Mouse (Mus musculus) hindbrain, postnatal 0 days (tissue): ENCODE measurements around the gene Trem2. TPM values are rescaled to one million over a fixed set of nuclear protein-coding genes. Genes with fewer than 3 reads are reported as not detected.

Source experiments
- ATAC-seq: fragments of 200-750 bp; cut with Nextera tagmentation; 2 replicates; pipeline ENCODE4 v1.8.0; 2017; ENCODE audit warnings: mild to moderate bottlenecking, moderate TSS enrichment, moderate library complexity
- DNase-seq: peaks from one replicate; pipeline ENCODE4 v3.0.0-alpha.2; 2015; ENCODE audit warnings: low spot score
- H3K27ac ChIP-seq: fragments of 300-500 bp; sonication (generic); 2 replicates; pipeline ENCODE4 v1.5.1; 2014; ENCODE audit warnings: mild to moderate bottlenecking
- H3K27me3 ChIP-seq: fragments of 300-500 bp; sonication (generic); 2 replicates; pipeline ENCODE4 v1.6.1; 2014; ENCODE audit warnings: low read length, mixed read lengths; ENCODE audit not compliant: insufficient read depth
- H3K36me3 ChIP-seq: fragments of 300-500 bp; sonication (generic); 2 replicates; pipeline ENCODE4 v1.6.1; 2014; ENCODE audit warnings: low read length, mixed read lengths; ENCODE audit not compliant: insufficient read depth
- H3K4me1 ChIP-seq: fragments of 300-500 bp; sonication (generic); 2 replicates; pipeline ENCODE4 v1.6.1; 2014; ENCODE audit warnings: antibody characterized with exemption, low read length, mixed read lengths; ENCODE audit not compliant: insufficient read depth
- H3K4me2 ChIP-seq: fragments of 300-500 bp; sonication (generic); 2 replicates; pipeline ENCODE4 v1.6.1; 2014; ENCODE audit warnings: low read depth, mild to moderate bottlenecking, low read length, moderate library complexity, mixed read lengths
- H3K4me3 ChIP-seq: fragments of 300-500 bp; sonication (generic); 2 replicates; pipeline ENCODE4 v1.5.1; 2014; ENCODE audit warnings: low read length
- H3K9ac ChIP-seq: fragments of 300-500 bp; sonication (generic); replicated peaks from 2 replicates; pipeline ENCODE4 v1.6.1; 2014; ENCODE audit warnings: mild to moderate bottlenecking, low read length, moderate library complexity, mixed read lengths
- H3K9me3 ChIP-seq: fragments of 300-500 bp; sonication (generic); 2 replicates; pipeline ENCODE4 v1.6.1; 2016; ENCODE audit warnings: low read length, mixed read lengths
- CTCF ChIP-seq: IDR thresholded peaks from 2 replicates; pipeline ENCODE4 v1.5.1; 2016; ENCODE audit warnings: antibody characterized with exemption, control low read depth, low read depth
- WGBS: fragments of 180-500 bp; shearing (Covaris S2); extraction: QIAGEN DNeasy Blood & Tissue Kit; methylation state at CpG from one replicate; pipeline ENCODE4 v1.1.7; 2014; 5-methylcytosine and 5-hydroxymethylcytosine counted together
- polyA plus RNA-seq: library from polyadenylated mRNA; unstranded; fragments of >200 nt; fragmentation: Nextera tagmentation; extraction: Ambion mirVana; gene quantifications from 2 replicates; pipeline ENCODE4 v1.2.1, GENCODE M21; 2015
- total RNA-seq: library from RNA; depleted of rRNA; stranded (reverse); fragments of >200 nt; gene quantifications from 2 replicates; pipeline ENCODE4 v1.2.3, GENCODE M21; 2014; rRNA removed

Trem2 gene
- total and polyA plus RNA-seq, 2 experiments from 2014 or later = 9.0 to 14.5 TPM

- WGBS = 96% methylated on average over 3 of the region's 3 CpGs
- no peaks in the 10 kb centered on the region for H3K27me3 ChIP-seq
- H3K4me2 ChIP-seq = no peak overlapping the region
- no peak for TF ChIP-seq CTCF
- H3K4me3 ChIP-seq = no peak overlapping the region
- H3K4me1 ChIP-seq = no peaks in the 10 kb centered on the region
- H3K9ac ChIP-seq = no peak overlapping the region
- no peak overlapping the region for H3K27ac ChIP-seq
- ATAC-seq (no peak), DNase-seq (no peak)
- H3K9me3 ChIP-seq = no peaks in the 10 kb centered on the region
- peaks cover 65% of the 10 kb centered on the region for H3K36me3 ChIP-seq
These were observed 46.4 kb downstream of the Trem2 start for GRCm38 (mm10) chr17:48392616-48393015.

- ATAC-seq (no peak), DNase-seq (no peak)
- H3K36me3 ChIP-seq = peaks cover 21% of the 10 kb centered on the region; the same call in 1 of the 2 replicates
- WGBS = 84% methylated on average over 4 of the region's 4 CpGs
- H3K4me2 ChIP-seq = no peak overlapping the region
- H3K4me1 ChIP-seq = no peaks in the 10 kb centered on the region
- no peak overlapping the region for H3K9ac ChIP-seq
- no peak overlapping the region for H3K4me3 ChIP-seq
- H3K9me3 ChIP-seq = no peaks in the 10 kb centered on the region
- TF ChIP-seq CTCF = no peak
- H3K27me3 ChIP-seq = no peaks in the 10 kb centered on the region
- H3K27ac ChIP-seq = no peak overlapping the region
These were observed 55.5 kb downstream of the Trem2 start for GRCm38 (mm10) chr17:48401710-48402109.

GRCm38 (mm10) chr17:48402751-48403150 lies 56.5 kb downstream of the Trem2 start:
- Histone ChIP-seq H3K4me3 (no peak overlapping the region), H3K27me3 (no peaks in the 10 kb centered on the region), H3K36me3 (peaks cover 21% of the 10 kb centered on the region; the same call in 1 of the 2 replicates), H3K9me3 (no peaks in the 10 kb centered on the region), H3K27ac (no peak overlapping the region), H3K4me1 (0 out of 2 replicates have a peak, but pooled peaks cover 8% of the 10 kb centered on the region), H3K9ac (no peak overlapping the region), H3K4me2 (no peak overlapping the region)
- no peak for ATAC-seq
- DNase-seq = no peak
- TF ChIP-seq CTCF = no peak
- WGBS = 91% methylated on average over 3 of the region's 3 CpGs

Other genes with a start within 250 kb of the Trem2 start
- not detected in 2 replicates for gene 9830107B12Rik, start 200.1 kb upstream of the Trem2 start, total RNA-seq
- not detected in 2 replicates for gene 9830107B12Rik, start 200.1 kb upstream of the Trem2 start, polyA plus RNA-seq
- not detected in 2 replicates for gene A530064D06Rik, start 179.1 kb upstream of the Trem2 start, total RNA-seq
- not detected in 2 replicates for gene A530064D06Rik, start 179.1 kb upstream of the Trem2 start, polyA plus RNA-seq
- gene Trem1, start 113.6 kb upstream of the Trem2 start, total RNA-seq = not detected in 2 replicates
- 0.09 TPM in 1 of 2 replicates, not detected in the other for gene Trem1, start 113.6 kb upstream of the Trem2 start, polyA plus RNA-seq
- not detected in 2 replicates for gene Trem3, start 98.6 kb upstream of the Trem2 start, total RNA-seq
- gene Trem3, start 98.6 kb upstream of the Trem2 start, polyA plus RNA-seq = not detected in 2 replicates
- not detected in 2 replicates for gene Treml4, start 82.1 kb upstream of the Trem2 start, total RNA-seq
- gene Treml4, start 82.1 kb upstream of the Trem2 start, polyA plus RNA-seq = 0.19 and 0.66 TPM in 2 replicates
- 0.11 and 1.8 TPM in 2 replicates for gene Treml2, start 46.9 kb upstream of the Trem2 start, total RNA-seq
- 0.08 and 0.09 TPM in 2 replicates for gene Treml2, start 46.9 kb upstream of the Trem2 start, polyA plus RNA-seq
- 0.05 TPM in 1 of 2 replicates, not detected in the other for gene B430306N03Rik, start 30.3 kb upstream of the Trem2 start, total RNA-seq
- not detected in 2 replicates for gene B430306N03Rik, start 30.3 kb upstream of the Trem2 start, polyA plus RNA-seq
- 1.6 TPM in 1 of 2 replicates, not detected in the other for gene Treml1, start 13.5 kb downstream of the Trem2 start, total RNA-seq
- gene Treml1, start 13.5 kb downstream of the Trem2 start, polyA plus RNA-seq = not detected in 2 replicates
- 29.0 and 39.7 TPM in 2 replicates for gene Nfya, start 63.5 kb downstream of the Trem2 start, total RNA-seq
- gene Nfya, start 63.5 kb downstream of the Trem2 start, polyA plus RNA-seq = 3.5 and 5.0 TPM in 2 replicates
- 9.9 and 10.2 TPM in 2 replicates for gene Oard1, start 63.6 kb downstream of the Trem2 start, total RNA-seq
- gene Oard1, start 63.6 kb downstream of the Trem2 start, polyA plus RNA-seq = 34.4 and 36.7 TPM in 2 replicates
- gene Apobec2, start 86.5 kb downstream of the Trem2 start, total RNA-seq = 0.78 and 1.2 TPM in 2 replicates
- 1.1 and 1.2 TPM in 2 replicates for gene Apobec2, start 86.5 kb downstream of the Trem2 start, polyA plus RNA-seq
- 0.22 and 2.0 TPM in 2 replicates for gene Tspo2, start 105.1 kb downstream of the Trem2 start, total RNA-seq
- 0.58 and 0.90 TPM in 2 replicates for gene Tspo2, start 105.1 kb downstream of the Trem2 start, polyA plus RNA-seq
- 0.26 TPM in 1 of 2 replicates, not detected in the other for gene Unc5cl, start 108.5 kb downstream of the Trem2 start, total RNA-seq
- gene Unc5cl, start 108.5 kb downstream of the Trem2 start, polyA plus RNA-seq = 0.13 and 0.32 TPM in 2 replicates